Mouse (Mus musculus) forebrain, embryonic 12.5 days (tissue): ENCODE data around the gene Cdc40. TPM values are rescaled to one million over a fixed set of nuclear protein-coding genes. Genes with fewer than 3 reads are reported as not detected.

Experiments used
- ATAC-seq: fragments of 200-750 bp; cut with Nextera tagmentation; 2 replicates; pipeline ENCODE4 v1.8.0; 2017; ENCODE audit warnings: moderate TSS enrichment; ENCODE audit not compliant: low FRiP score
- H3K27ac ChIP-seq: fragments of 300-500 bp; sonication (generic); 2 replicates; pipeline ENCODE4 v1.5.1; 2016; ENCODE audit warnings: mild to moderate bottlenecking
- H3K27me3 ChIP-seq: fragments of 300-500 bp; sonication (generic); 2 replicates; pipeline ENCODE4 v1.6.1; 2016; ENCODE audit warnings: mild to moderate bottlenecking
- H3K36me3 ChIP-seq: fragments of 300-500 bp; sonication (generic); replicated peaks from 2 replicates; pipeline ENCODE4 v1.6.1; 2016; ENCODE audit warnings: mild to moderate bottlenecking
- H3K4me1 ChIP-seq: fragments of 300-500 bp; sonication (generic); 2 replicates; pipeline ENCODE4 v1.6.1; 2016
- H3K4me2 ChIP-seq: fragments of 300-500 bp; sonication (generic); 2 replicates; pipeline ENCODE4 v1.6.1; 2016; ENCODE audit warnings: mild to moderate bottlenecking, moderate library complexity
- H3K4me3 ChIP-seq: fragments of 300-500 bp; sonication (generic); replicated peaks from 2 replicates; pipeline ENCODE4 v1.5.1; 2016; ENCODE audit warnings: mild to moderate bottlenecking
- H3K9ac ChIP-seq: fragments of 300-500 bp; sonication (generic); 2 replicates; pipeline ENCODE4 v1.6.1; 2016; ENCODE audit warnings: mild to moderate bottlenecking
- H3K9me3 ChIP-seq: fragments of 300-500 bp; sonication (generic); 2 replicates; pipeline ENCODE4 v1.6.1; 2016
- WGBS: fragments of 180-500 bp; shearing (Covaris S2); methylation state at CpG from one replicate; pipeline ENCODE4 v1.1.7; 2016; 5-methylcytosine and 5-hydroxymethylcytosine counted together
- polyA plus RNA-seq: library from polyadenylated mRNA; unstranded; fragments of >200 nt; fragmentation: Nextera tagmentation; extraction: Ambion mirVana; gene quantifications from 2 replicates; pipeline ENCODE4 v1.2.1, GENCODE M21; 2016

Gene Cdc40
- polyA plus RNA-seq = 38.1 and 40.6 TPM in 2 replicates

- peak within 1 kb of the TSS; percentile 58 for H3K4me2 ChIP-seq
- H3K9me3 ChIP-seq = no peaks in the 10 kb centered on the region
- H3K36me3 ChIP-seq = no peaks in the 10 kb centered on the region
- under 1% methylated on average over 44 of the region's 44 CpGs for WGBS
- no peaks in the 10 kb centered on the region for H3K27me3 ChIP-seq
- H3K27ac ChIP-seq = peak within 1 kb of the TSS; percentile 98
- H3K4me3 ChIP-seq = peak within 1 kb of the TSS; percentile 95
- peak; percentile 96 for ATAC-seq
- peaks cover 17% of the 10 kb centered on the region for H3K4me1 ChIP-seq
- peak within 1 kb of the TSS; percentile 95 for H3K9ac ChIP-seq
Observed at GRCm38 (mm10) chr10:40882831-40883643, at the start of gene Cdc40, which contains the start of gene Wasf1. TSS of gene Cdc40 (minus strand) at chr10:40883311. TSS of gene Wasf1 (plus strand) at chr10:40883475.

GRCm38 (mm10) chr10:40919464-40919863 lies 36.4 kb upstream of the Cdc40 start:
- Histone ChIP-seq H3K9me3 (no peaks in the 10 kb centered on the region), H3K4me3 (no peak overlapping the region), H3K27me3 (no peaks in the 10 kb centered on the region), H3K27ac (no peak overlapping the region), H3K9ac (no peak overlapping the region), H3K4me2 (no peak overlapping the region), H3K36me3 (peaks cover 5% of the 10 kb centered on the region; the same call in 1 of the 2 replicates), H3K4me1 (no peaks in the 10 kb centered on the region)
- 93% methylated on average over 6 of the region's 6 CpGs for WGBS
- no peak for ATAC-seq

GRCm38 (mm10) chr10:40918669-40919440 lies 35.7 kb upstream of the Cdc40 start:
- Histone ChIP-seq H3K9me3 (no peaks in the 10 kb centered on the region), H3K27ac (no peak overlapping the region), H3K9ac (no peak overlapping the region), H3K4me2 (no peak overlapping the region), H3K4me1 (no peaks in the 10 kb centered on the region), H3K27me3 (no peaks in the 10 kb centered on the region), H3K4me3 (no peak overlapping the region), H3K36me3 (peaks cover 5% of the 10 kb centered on the region; the same call in 1 of the 2 replicates)
- 81% methylated on average over 8 of the region's 8 CpGs for WGBS
- no peak for ATAC-seq

- ATAC-seq = no peak
- H3K9ac ChIP-seq = no peak overlapping the region
- 0 out of 2 replicates have a peak, but pooled peaks cover 6% of the 10 kb centered on the region for H3K36me3 ChIP-seq
- no peak overlapping the region for H3K27ac ChIP-seq
- no peaks in the 10 kb centered on the region for H3K9me3 ChIP-seq
- H3K4me3 ChIP-seq = no peak overlapping the region
- no peak overlapping the region for H3K4me2 ChIP-seq
- no peaks in the 10 kb centered on the region for H3K27me3 ChIP-seq
- H3K4me1 ChIP-seq = no peaks in the 10 kb centered on the region; the same call in 1 of the 2 replicates
- WGBS = 93% methylated on average over 2 of the region's 2 CpGs
Observed at GRCm38 (mm10) chr10:40915240-40915639, 32.1 kb upstream of the Cdc40 start.

GRCm38 (mm10) chr10:40910811-40911210 lies 27.7 kb upstream of the Cdc40 start:
- Histone ChIP-seq H3K36me3 (peaks cover 6% of the 10 kb centered on the region; the same call in 1 of the 2 replicates), H3K4me3 (no peak overlapping the region), H3K4me1 (peaks cover 3% of the 10 kb centered on the region; the same call in 1 of the 2 replicates), H3K9me3 (no peaks in the 10 kb centered on the region), H3K27ac (0 out of 2 replicates have a peak overlapping the region, but pooled peaks have one; percentile 1), H3K9ac (no peak overlapping the region), H3K27me3 (no peaks in the 10 kb centered on the region), H3K4me2 (no peak overlapping the region)
- 68% methylated on average over 2 of the region's 2 CpGs for WGBS
- no peak for ATAC-seq

GRCm38 (mm10) chr10:40908580-40908979 lies 25.5 kb upstream of the Cdc40 start:
- H3K4me3 ChIP-seq = no peak overlapping the region
- no peak overlapping the region for H3K9ac ChIP-seq
- peaks cover 6% of the 10 kb centered on the region; the same call in 1 of the 2 replicates for H3K36me3 ChIP-seq
- no peak overlapping the region for H3K4me2 ChIP-seq
- H3K9me3 ChIP-seq = no peaks in the 10 kb centered on the region
- WGBS = 54% methylated on average over 2 of the region's 2 CpGs
- H3K4me1 ChIP-seq = peaks cover 3% of the 10 kb centered on the region; the same call in 1 of the 2 replicates
- H3K27ac ChIP-seq = no peak overlapping the region
- no peaks in the 10 kb centered on the region for H3K27me3 ChIP-seq
- ATAC-seq = no peak

GRCm38 (mm10) chr10:40906802-40907201 lies 23.7 kb upstream of the Cdc40 start:
- WGBS = 87% methylated on average over 7 of the region's 7 CpGs
- Histone ChIP-seq H3K36me3 (no peaks in the 10 kb centered on the region; the same call in 1 of the 2 replicates), H3K27me3 (no peaks in the 10 kb centered on the region), H3K9me3 (no peaks in the 10 kb centered on the region), H3K4me3 (no peak overlapping the region), H3K4me2 (no peak overlapping the region), H3K4me1 (peaks cover 7% of the 10 kb centered on the region; the same call in 1 of the 2 replicates), H3K27ac (no peak overlapping the region), H3K9ac (no peak overlapping the region)
- ATAC-seq = no peak

GRCm38 (mm10) chr10:40906131-40906530 lies 23.0 kb upstream of the Cdc40 start:
- ATAC-seq = no peak

GRCm38 (mm10) chr10:40901786-40902185 lies 18.7 kb upstream of the Cdc40 start:
- no peak for ATAC-seq
- Histone ChIP-seq H3K4me2 (no peak overlapping the region), H3K27ac (no peak overlapping the region), H3K36me3 (no peaks in the 10 kb centered on the region; the same call in 1 of the 2 replicates), H3K9ac (no peak overlapping the region), H3K4me3 (no peak overlapping the region), H3K4me1 (0 out of 2 replicates have a peak, but pooled peaks cover 7% of the 10 kb centered on the region), H3K9me3 (no peaks in the 10 kb centered on the region), H3K27me3 (no peaks in the 10 kb centered on the region)
- WGBS = 96% methylated on average over 4 of the region's 4 CpGs

More at GRCm38 (mm10) chr10:40906131-40906530, 23.0 kb upstream of the Cdc40 start:
- H3K9me3 ChIP-seq = no peaks in the 10 kb centered on the region
- no peak overlapping the region for H3K9ac ChIP-seq
- H3K36me3 ChIP-seq = no peaks in the 10 kb centered on the region; the same call in 1 of the 2 replicates
- H3K27ac ChIP-seq = no peak overlapping the region
- no peaks in the 10 kb centered on the region for H3K27me3 ChIP-seq
- no peak overlapping the region for H3K4me3 ChIP-seq
- 92% methylated on average over 1 of the region's 1 CpGs for WGBS
- no peak overlapping the region for H3K4me2 ChIP-seq
- H3K4me1 ChIP-seq = peaks cover 7% of the 10 kb centered on the region; the same call in 1 of the 2 replicates

- ATAC-seq = no peak
- no peak overlapping the region for H3K4me2 ChIP-seq
- WGBS = 75% methylated on average over 5 of the region's 5 CpGs
- peaks cover 7% of the 10 kb centered on the region; the same call in 1 of the 2 replicates for H3K4me1 ChIP-seq
- no peaks in the 10 kb centered on the region for H3K27me3 ChIP-seq
- no peak overlapping the region for H3K4me3 ChIP-seq
- no peaks in the 10 kb centered on the region for H3K9me3 ChIP-seq
- H3K27ac ChIP-seq = no peak overlapping the region
- peaks cover 5% of the 10 kb centered on the region; the same call in 1 of the 2 replicates for H3K36me3 ChIP-seq
- H3K9ac ChIP-seq = no peak overlapping the region
Observed at GRCm38 (mm10) chr10:40896656-40897055, 13.5 kb upstream of the Cdc40 start.

GRCm38 (mm10) chr10:40895765-40896164 lies 12.7 kb upstream of the Cdc40 start:
- no peak for ATAC-seq
- H3K27me3 ChIP-seq = no peaks in the 10 kb centered on the region
- H3K36me3 ChIP-seq = peaks cover 5% of the 10 kb centered on the region; the same call in 1 of the 2 replicates
- no peak overlapping the region for H3K27ac ChIP-seq
- H3K4me1 ChIP-seq = peaks cover 7% of the 10 kb centered on the region; the same call in 1 of the 2 replicates
- WGBS = 93% methylated on average over 12 of the region's 12 CpGs
- no peak overlapping the region for H3K4me3 ChIP-seq
- no peaks in the 10 kb centered on the region for H3K9me3 ChIP-seq
- no peak overlapping the region for H3K4me2 ChIP-seq
- H3K9ac ChIP-seq = no peak overlapping the region

GRCm38 (mm10) chr10:40889146-40889545 lies 6.0 kb upstream of the Cdc40 start:
- no peaks in the 10 kb centered on the region for H3K27me3 ChIP-seq
- H3K4me1 ChIP-seq = peaks cover 8% of the 10 kb centered on the region; the same call in 1 of the 2 replicates
- peaks cover 5% of the 10 kb centered on the region; the same call in 1 of the 2 replicates for H3K36me3 ChIP-seq
- H3K9ac ChIP-seq = no peak overlapping the region
- no peak overlapping the region for H3K27ac ChIP-seq
- H3K4me2 ChIP-seq = no peak overlapping the region
- no peaks in the 10 kb centered on the region for H3K9me3 ChIP-seq
- ATAC-seq = no peak
- WGBS = 89% methylated on average over 4 of the region's 4 CpGs
- no peak overlapping the region for H3K4me3 ChIP-seq
